Mouse (Mus musculus): ENCODE results near the gene Fbln2. TPM values are rescaled to one million over a fixed set of nuclear protein-coding genes. Genes with fewer than 3 reads are reported as not detected.

Gene Fbln2
- total and polyA plus RNA-seq, 3 experiments: 0.27 TPM; not detected in 2

DNA sequence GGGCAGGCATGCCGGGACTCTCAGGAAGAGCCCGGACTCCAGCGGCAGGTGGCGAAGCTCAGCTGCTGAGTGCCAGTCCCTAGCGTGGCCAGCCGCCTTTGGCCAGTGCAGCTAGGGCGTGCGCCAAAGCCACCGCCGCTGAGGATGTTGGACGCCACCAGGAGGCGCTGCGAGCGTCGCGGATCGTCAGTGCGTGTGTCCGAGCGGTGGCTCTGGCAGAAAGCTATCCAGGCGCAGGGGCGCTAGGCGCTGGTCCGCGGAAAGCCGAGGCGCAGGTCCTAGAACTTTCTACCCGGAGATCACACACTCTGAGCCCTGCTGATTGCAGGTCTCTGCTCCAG is 73.2 kb downstream of the Fbln2 start:
- H3K27me3 ChIP-seq (ENCODE audit: insufficient read depth, low read length): peaks cover 21% of the 10 kb centered on the region
- no peak for DNase-seq (ENCODE audit: low spot score)

DNA sequence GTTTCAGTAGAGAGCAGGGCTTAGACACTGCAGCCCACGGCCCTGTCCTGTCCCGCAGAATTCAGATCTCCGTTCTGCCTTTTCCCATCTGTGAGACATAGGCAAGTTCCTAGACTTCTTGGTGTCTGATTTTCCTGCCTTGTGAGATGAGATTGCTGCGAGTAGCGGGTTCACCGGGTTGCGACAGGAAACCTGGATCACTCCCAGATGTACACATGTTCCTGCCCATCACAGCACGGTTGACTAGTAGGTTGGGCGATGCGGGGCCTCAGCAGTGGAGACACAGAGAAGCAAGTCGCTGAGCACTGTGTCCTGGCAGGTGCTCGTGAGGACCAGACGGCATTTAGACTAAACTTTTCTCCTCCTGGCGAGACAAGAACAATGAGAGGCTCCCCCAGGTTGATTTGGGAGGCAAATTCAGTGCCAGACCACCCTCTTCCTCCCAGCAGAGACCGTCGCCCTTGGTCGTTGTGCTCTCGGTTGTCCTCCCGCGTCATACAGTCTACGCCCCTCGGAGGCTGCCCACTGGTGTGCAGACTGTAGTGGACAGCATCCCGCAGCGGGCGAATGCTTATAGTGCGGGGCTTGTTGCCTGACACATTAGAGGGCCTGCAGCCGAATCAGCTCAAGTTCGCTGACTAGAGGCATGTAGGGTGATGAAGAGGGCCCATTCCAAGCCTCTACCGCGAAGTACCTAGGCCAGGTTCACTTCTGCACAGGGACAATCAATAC is 73.7 kb downstream of the Fbln2 start:
- DNase-seq (ENCODE audit: low spot score) (no peak), ATAC-seq (ENCODE audit: extremely low read depth, insufficient number of reproducible peaks, low FRiP score, poor library complexity, severe bottlenecking) (no peak; the same call in 1 of the 2 replicates)
- Histone ChIP-seq H3K27me3 (ENCODE audit: insufficient read depth, low read length) (peaks cover 23% of the 10 kb centered on the region), H3K9me3 (replicated peaks) (no peaks in the 10 kb centered on the region), H3K4me1 (ENCODE audit: insufficient read depth, low read depth, low read length) (no peaks in the 10 kb centered on the region), H3K36me3 (replicated peaks) (no peaks in the 10 kb centered on the region), H3K4me3 (ENCODE audit: low read depth, low read length) (no peak overlapping the region)
- no peak for TF ChIP-seq POLR2AphosphoS5 (IDR thresholded peaks at IDR 0.05; ENCODE audit: insufficient replicate concordance, low read depth, low read length)
- no peak for TF ChIP-seq CTCF (IDR thresholded peaks at IDR 0.05; ENCODE audit: low read depth, low read length)
- TF ChIP-seq GATA1 (IDR thresholded peaks at IDR 0.05; ENCODE audit: borderline replicate concordance, low read length): no peak
- no peak for TF ChIP-seq GATA2 (IDR thresholded peaks at IDR 0.05; ENCODE audit: borderline replicate concordance, low read depth, low read length)
- TF ChIP-seq TAL1 (conservative IDR thresholded peaks at IDR 0.05; ENCODE audit: low read depth, low read length): no peak

More for the DNA sequence above, 73.2 kb downstream of the Fbln2 start:
- TF ChIP-seq GATA2 (IDR thresholded peaks at IDR 0.05; ENCODE audit: borderline replicate concordance, low read depth, low read length): no peak
- TF ChIP-seq CTCF (IDR thresholded peaks at IDR 0.05; ENCODE audit: low read depth, low read length): no peak
- no peak for TF ChIP-seq GATA1 (IDR thresholded peaks at IDR 0.05; ENCODE audit: borderline replicate concordance, low read length)
- no peak for TF ChIP-seq TAL1 (conservative IDR thresholded peaks at IDR 0.05; ENCODE audit: low read depth, low read length)
- TF ChIP-seq POLR2AphosphoS5 (IDR thresholded peaks at IDR 0.05; ENCODE audit: insufficient replicate concordance, low read depth, low read length): no peak
- Histone ChIP-seq H3K4me3 (ENCODE audit: low read depth, low read length) (no peak overlapping the region), H3K36me3 (replicated peaks) (no peaks in the 10 kb centered on the region), H3K4me1 (ENCODE audit: insufficient read depth, low read depth, low read length) (no peaks in the 10 kb centered on the region), H3K9me3 (replicated peaks) (no peaks in the 10 kb centered on the region)
- no peak for ATAC-seq (ENCODE audit: extremely low read depth, insufficient number of reproducible peaks, low FRiP score, poor library complexity, severe bottlenecking)

DNA sequence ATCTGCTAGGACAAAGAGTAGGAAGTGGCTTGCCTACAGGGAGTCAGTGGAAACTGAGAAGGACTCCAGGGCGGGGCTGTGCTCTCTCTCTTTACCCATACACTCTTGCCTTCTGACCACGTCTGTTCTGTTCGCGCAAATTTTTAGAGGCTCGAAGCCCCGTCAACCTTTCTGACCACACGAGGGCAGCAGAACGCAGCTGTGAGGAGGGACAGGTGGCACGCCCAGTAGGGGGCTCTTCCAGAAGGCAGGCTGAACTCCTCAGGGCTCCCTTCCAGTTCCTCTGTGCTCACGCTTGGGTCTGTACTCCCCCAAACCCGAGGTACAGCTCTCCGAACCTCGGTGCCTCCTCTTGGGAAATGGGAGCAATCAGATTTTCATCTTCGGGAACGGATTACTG is 74.4 kb downstream of the Fbln2 start:
- no peak for ATAC-seq (ENCODE audit: extremely low read depth, insufficient number of reproducible peaks, low FRiP score, poor library complexity, severe bottlenecking)
- peaks cover 26% of the 10 kb centered on the region for H3K27me3 ChIP-seq (ENCODE audit: insufficient read depth, low read length)
- TF ChIP-seq CTCF (IDR thresholded peaks at IDR 0.05; ENCODE audit: low read depth, low read length) (no peak), POLR2AphosphoS5 (IDR thresholded peaks at IDR 0.05; ENCODE audit: insufficient replicate concordance, low read depth, low read length) (no peak), TAL1 (conservative IDR thresholded peaks at IDR 0.05; ENCODE audit: low read depth, low read length) (no peak), GATA2 (IDR thresholded peaks at IDR 0.05; ENCODE audit: borderline replicate concordance, low read depth, low read length) (no peak), GATA1 (IDR thresholded peaks at IDR 0.05; ENCODE audit: borderline replicate concordance, low read length) (no peak)
- no peaks in the 10 kb centered on the region for H3K36me3 ChIP-seq (replicated peaks)
- no peaks in the 10 kb centered on the region for H3K4me1 ChIP-seq (ENCODE audit: insufficient read depth, low read depth, low read length)
- no peak overlapping the region for H3K4me3 ChIP-seq (ENCODE audit: low read depth, low read length)
- no peaks in the 10 kb centered on the region for H3K9me3 ChIP-seq (replicated peaks)
- peak; percentile 60 for DNase-seq (ENCODE audit: low spot score)

DNA sequence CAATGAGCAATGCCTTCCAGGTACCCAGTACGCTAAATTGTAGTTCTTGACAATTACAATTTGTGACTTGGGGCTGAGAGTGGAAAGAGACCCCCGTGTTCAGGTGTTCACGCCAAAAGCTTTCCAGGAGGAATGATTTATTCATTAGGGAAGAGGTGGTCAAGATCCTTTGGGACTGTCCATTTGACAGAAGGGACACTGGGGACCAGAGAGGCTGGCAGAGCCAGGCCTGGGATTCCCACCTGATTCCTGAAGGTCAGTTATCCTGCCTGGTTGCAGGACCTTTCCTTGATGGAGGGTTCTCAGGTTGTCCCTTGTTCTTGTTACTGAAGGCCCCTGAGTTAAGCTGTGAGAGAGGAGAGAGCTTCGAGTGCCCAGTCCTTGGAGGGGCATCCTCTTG is 74.9 kb downstream of the Fbln2 start:
- Histone ChIP-seq H3K4me1 (ENCODE audit: insufficient read depth, low read depth, low read length) (no peaks in the 10 kb centered on the region), H3K9me3 (replicated peaks) (no peaks in the 10 kb centered on the region), H3K4me3 (ENCODE audit: low read depth, low read length) (no peak overlapping the region), H3K36me3 (replicated peaks) (no peaks in the 10 kb centered on the region), H3K27me3 (ENCODE audit: insufficient read depth, low read length) (peaks cover 21% of the 10 kb centered on the region)
- no peak for TF ChIP-seq POLR2AphosphoS5 (IDR thresholded peaks at IDR 0.05; ENCODE audit: insufficient replicate concordance, low read depth, low read length)
- DNase-seq (ENCODE audit: low spot score) (no peak), ATAC-seq (ENCODE audit: extremely low read depth, insufficient number of reproducible peaks, low FRiP score, poor library complexity, severe bottlenecking) (no peak)

DNA sequence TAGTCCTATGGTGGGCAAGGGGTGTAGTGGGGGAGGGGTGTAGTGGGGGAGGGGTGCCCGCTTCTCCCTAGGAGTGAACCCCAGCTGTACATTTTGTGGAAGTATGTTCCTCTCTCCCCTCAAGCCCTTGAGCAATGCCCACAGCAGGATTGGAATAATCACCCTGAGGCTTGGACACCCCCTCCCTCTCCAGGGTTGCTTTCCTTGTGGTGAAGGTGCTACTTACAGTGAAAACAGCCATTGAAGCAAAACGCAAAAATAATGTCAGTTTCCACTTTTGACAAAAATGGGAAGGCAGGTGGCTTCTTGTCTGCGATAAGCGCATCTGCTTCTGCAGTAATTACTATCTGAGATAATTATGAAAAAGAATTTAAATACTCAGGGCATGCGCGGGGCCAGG is 75.4 kb downstream of the Fbln2 start:
- TF ChIP-seq CTCF (IDR thresholded peaks at IDR 0.05; ENCODE audit: low read depth, low read length): no peak
- no peak for TF ChIP-seq GATA2 (IDR thresholded peaks at IDR 0.05; ENCODE audit: borderline replicate concordance, low read depth, low read length)
- TF ChIP-seq POLR2AphosphoS5 (IDR thresholded peaks at IDR 0.05; ENCODE audit: insufficient replicate concordance, low read depth, low read length): no peak
- no peak for TF ChIP-seq TAL1 (conservative IDR thresholded peaks at IDR 0.05; ENCODE audit: low read depth, low read length)
- TF ChIP-seq GATA1 (IDR thresholded peaks at IDR 0.05; ENCODE audit: borderline replicate concordance, low read length): no peak
- Histone ChIP-seq H3K4me3 (ENCODE audit: low read depth, low read length) (no peak overlapping the region), H3K27me3 (ENCODE audit: insufficient read depth, low read length) (peaks cover 19% of the 10 kb centered on the region; the same call in 1 of the 2 replicates), H3K9me3 (replicated peaks) (no peaks in the 10 kb centered on the region), H3K4me1 (ENCODE audit: insufficient read depth, low read depth, low read length) (no peaks in the 10 kb centered on the region), H3K36me3 (replicated peaks) (no peaks in the 10 kb centered on the region)
- no peak for DNase-seq (ENCODE audit: low spot score)
- no peak for ATAC-seq (ENCODE audit: extremely low read depth, insufficient number of reproducible peaks, low FRiP score, poor library complexity, severe bottlenecking)

DNA sequence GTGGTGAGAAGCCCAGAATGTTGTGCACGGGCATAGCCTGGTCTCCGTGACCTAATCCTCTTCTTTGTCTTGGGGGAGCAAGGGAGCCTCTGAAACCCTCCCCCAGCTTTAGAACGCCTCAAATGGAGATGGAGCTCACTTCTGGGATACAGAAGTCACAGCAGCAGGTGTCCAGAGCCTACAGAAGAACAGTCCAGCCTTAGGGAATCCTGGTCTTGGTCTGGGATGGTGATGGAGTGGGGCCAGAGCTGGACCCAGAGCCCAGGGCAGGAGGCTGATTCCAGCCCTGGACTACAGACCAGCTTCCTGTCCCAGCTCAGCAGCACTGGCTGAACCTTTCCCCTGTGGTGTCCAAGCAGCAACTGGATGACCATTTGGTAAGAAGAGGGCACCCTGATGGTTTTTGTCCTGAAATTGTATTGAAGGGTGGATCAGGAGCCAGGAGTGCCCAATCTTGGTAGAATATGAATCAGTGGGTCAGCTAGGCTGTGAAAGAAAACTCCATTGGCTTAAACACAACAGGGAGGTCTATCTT is 76.1 kb downstream of the Fbln2 start:
- no peaks in the 10 kb centered on the region for H3K9me3 ChIP-seq (replicated peaks)
- no peaks in the 10 kb centered on the region for H3K36me3 ChIP-seq (replicated peaks)
- H3K4me3 ChIP-seq (ENCODE audit: low read depth, low read length): no peak overlapping the region
- H3K4me1 ChIP-seq (ENCODE audit: insufficient read depth, low read depth, low read length): no peaks in the 10 kb centered on the region
- TF ChIP-seq GATA2 (IDR thresholded peaks at IDR 0.05; ENCODE audit: borderline replicate concordance, low read depth, low read length) (no peak), GATA1 (IDR thresholded peaks at IDR 0.05; ENCODE audit: borderline replicate concordance, low read length) (no peak), TAL1 (conservative IDR thresholded peaks at IDR 0.05; ENCODE audit: low read depth, low read length) (no peak), CTCF (IDR thresholded peaks at IDR 0.05; ENCODE audit: low read depth, low read length) (no peak), POLR2AphosphoS5 (IDR thresholded peaks at IDR 0.05; ENCODE audit: insufficient replicate concordance, low read depth, low read length) (no peak)
- ATAC-seq (ENCODE audit: extremely low read depth, insufficient number of reproducible peaks, low FRiP score, poor library complexity, severe bottlenecking) (no peak), DNase-seq (ENCODE audit: low spot score) (no peak)
- peaks cover 17% of the 10 kb centered on the region; the same call in 1 of the 2 replicates for H3K27me3 ChIP-seq (ENCODE audit: insufficient read depth, low read length)
